Mouse (Mus musculus): ENCODE measurements around the gene Oaf. TPM values are rescaled to one million over a fixed set of nuclear protein-coding genes. Genes with fewer than 3 reads are reported as not detected.

The Oaf gene
- polyA plus RNA-seq, 1 experiment = 0.40 TPM

GRCm38 (mm10) chr9:43206022-43206390, 33.7 kb downstream of the Oaf start:
- Histone ChIP-seq H3K4me1 (ENCODE audit: control insufficient read depth, insufficient read depth, low read length) (no peaks in the 10 kb centered on the region), H3K27ac (ENCODE audit: insufficient read depth, low read depth, low read length) (no peak overlapping the region), H3K4me3 (ENCODE audit: insufficient read depth, low read length) (no peak overlapping the region)
- TF ChIP-seq POLR2A (IDR thresholded peaks at IDR 0.05; ENCODE audit: borderline replicate concordance, low read depth, low read length) (no peak), CTCF (IDR thresholded peaks at IDR 0.05; ENCODE audit: low read depth, low read length) (no peak)

GRCm38 (mm10) chr9:43205343-43206021, 34.2 kb downstream of the Oaf start:
- Histone ChIP-seq H3K4me1 (ENCODE audit: control insufficient read depth, insufficient read depth, low read length) (no peaks in the 10 kb centered on the region), H3K27ac (ENCODE audit: insufficient read depth, low read depth, low read length) (no peak overlapping the region), H3K4me3 (ENCODE audit: insufficient read depth, low read length) (no peak overlapping the region)
- TF ChIP-seq POLR2A (IDR thresholded peaks at IDR 0.05; ENCODE audit: borderline replicate concordance, low read depth, low read length) (no peak), CTCF (IDR thresholded peaks at IDR 0.05; ENCODE audit: low read depth, low read length) (no peak)

DNA sequence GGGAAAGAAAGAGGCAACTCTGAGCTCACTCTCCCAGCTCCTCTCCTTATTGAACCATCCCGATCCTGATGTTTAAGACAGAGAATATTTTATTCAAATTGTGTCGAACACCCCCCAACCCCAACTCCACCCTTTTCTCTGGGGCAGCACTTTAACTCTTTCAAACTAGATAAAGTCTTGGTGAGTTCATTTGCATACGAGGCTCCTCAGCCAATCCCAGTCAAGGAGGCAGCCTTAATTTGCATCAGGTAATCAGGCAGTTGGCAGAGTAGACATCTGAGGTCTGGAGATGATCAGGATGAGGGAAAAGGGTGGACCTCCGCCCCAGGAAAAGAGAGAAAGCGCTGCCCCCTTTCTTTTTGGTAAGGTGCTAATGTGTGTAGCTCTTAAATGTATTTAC, 39.5 kb downstream of the Oaf start:
- Histone ChIP-seq H3K4me1 (ENCODE audit: control insufficient read depth, insufficient read depth, low read length) (no peaks in the 10 kb centered on the region), H3K27ac (ENCODE audit: insufficient read depth, low read depth, low read length) (no peak overlapping the region), H3K4me3 (ENCODE audit: insufficient read depth, low read length) (no peak overlapping the region)
- TF ChIP-seq POLR2A (IDR thresholded peaks at IDR 0.05; ENCODE audit: borderline replicate concordance, low read depth, low read length) (no peak), CTCF (IDR thresholded peaks at IDR 0.05; ENCODE audit: low read depth, low read length) (no peak)

DNA sequence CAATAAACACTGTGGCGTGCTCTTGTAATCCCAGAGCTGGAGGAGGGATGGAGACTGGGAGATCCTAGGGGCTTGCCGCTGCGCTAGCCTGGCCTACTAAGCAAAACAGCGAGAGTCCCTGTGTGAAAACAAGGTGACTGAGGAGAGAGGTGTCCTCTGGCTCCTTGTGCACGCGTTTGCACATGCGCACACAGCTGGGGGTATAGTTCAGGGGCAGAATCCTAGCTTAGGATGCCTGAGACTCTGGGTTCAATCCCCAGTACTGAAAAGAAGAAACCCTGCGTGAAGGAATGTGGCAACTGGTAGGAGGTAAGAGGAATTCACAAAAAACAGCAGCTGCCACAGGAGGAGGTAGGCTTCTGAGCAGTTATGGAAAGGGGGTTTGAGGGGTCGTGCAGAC, 45.7 kb downstream of the Oaf start:
- TF ChIP-seq CTCF (IDR thresholded peaks at IDR 0.05; ENCODE audit: low read depth, low read length) (no peak), POLR2A (IDR thresholded peaks at IDR 0.05; ENCODE audit: borderline replicate concordance, low read depth, low read length) (no peak)
- Histone ChIP-seq H3K27ac (ENCODE audit: insufficient read depth, low read depth, low read length) (no peak overlapping the region), H3K4me3 (ENCODE audit: insufficient read depth, low read length) (no peak overlapping the region), H3K4me1 (ENCODE audit: control insufficient read depth, insufficient read depth, low read length) (no peaks in the 10 kb centered on the region)

GRCm38 (mm10) chr9:43191561-43191960, 48.1 kb downstream of the Oaf start:
- TF ChIP-seq POLR2A (IDR thresholded peaks at IDR 0.05; ENCODE audit: borderline replicate concordance, low read depth, low read length) = no peak
- no peak for TF ChIP-seq CTCF (IDR thresholded peaks at IDR 0.05; ENCODE audit: low read depth, low read length)
- Histone ChIP-seq H3K4me3 (ENCODE audit: insufficient read depth, low read length) (no peak overlapping the region), H3K4me1 (ENCODE audit: control insufficient read depth, insufficient read depth, low read length) (no peaks in the 10 kb centered on the region)

GRCm38 (mm10) chr9:43189021-43189356, 50.7 kb downstream of the Oaf start:
- H3K4me3 ChIP-seq (ENCODE audit: insufficient read depth, low read length) = no peak overlapping the region
- H3K4me1 ChIP-seq (ENCODE audit: control insufficient read depth, insufficient read depth, low read length) = no peaks in the 10 kb centered on the region
- no peak overlapping the region for H3K27ac ChIP-seq (ENCODE audit: insufficient read depth, low read depth, low read length)
- no peak for TF ChIP-seq CTCF (IDR thresholded peaks at IDR 0.05; ENCODE audit: low read depth, low read length)
- TF ChIP-seq POLR2A (IDR thresholded peaks at IDR 0.05; ENCODE audit: borderline replicate concordance, low read depth, low read length) = no peak

More at GRCm38 (mm10) chr9:43191561-43191960, 48.1 kb downstream of the Oaf start:
- H3K27ac ChIP-seq (ENCODE audit: insufficient read depth, low read depth, low read length) = no peak overlapping the region

- H3K27ac ChIP-seq (ENCODE audit: insufficient read depth, low read depth, low read length) = no peak overlapping the region
- H3K4me3 ChIP-seq (ENCODE audit: insufficient read depth, low read length) = no peak overlapping the region
- TF ChIP-seq POLR2A (IDR thresholded peaks at IDR 0.05; ENCODE audit: borderline replicate concordance, low read depth, low read length) (no peak), CTCF (IDR thresholded peaks at IDR 0.05; ENCODE audit: low read depth, low read length) (no peak)
- H3K4me1 ChIP-seq (ENCODE audit: control insufficient read depth, insufficient read depth, low read length) = no peaks in the 10 kb centered on the region
Measured at GRCm38 (mm10) chr9:43188309-43189020, 51.2 kb downstream of the Oaf start.

DNA sequence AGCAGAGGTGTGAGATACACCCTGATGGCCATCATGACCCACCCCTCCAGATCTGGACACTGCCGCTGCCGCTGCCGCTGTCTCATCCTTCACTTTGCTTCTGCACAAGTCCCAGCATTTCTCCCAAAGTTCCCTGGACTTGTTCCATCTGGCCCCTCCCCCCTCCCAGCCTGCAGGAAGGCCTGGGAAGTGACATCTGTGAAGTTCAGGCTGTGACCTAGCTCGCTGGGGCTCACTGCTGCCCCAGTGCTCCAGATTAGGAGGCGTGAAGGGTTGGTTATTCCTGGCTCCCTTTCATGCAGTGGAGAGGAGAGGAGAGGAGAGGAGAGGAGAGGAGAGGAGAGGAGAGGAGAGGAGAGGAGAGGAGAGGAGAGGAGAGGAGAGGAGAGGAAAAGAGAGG, 60.1 kb downstream of the Oaf start:
- TF ChIP-seq CTCF (IDR thresholded peaks at IDR 0.05; ENCODE audit: low read depth, low read length) (no peak), POLR2A (IDR thresholded peaks at IDR 0.05; ENCODE audit: borderline replicate concordance, low read depth, low read length) (no peak)
- Histone ChIP-seq H3K4me1 (ENCODE audit: control insufficient read depth, insufficient read depth, low read length) (no peaks in the 10 kb centered on the region), H3K27ac (ENCODE audit: insufficient read depth, low read depth, low read length) (no peak overlapping the region), H3K4me3 (ENCODE audit: insufficient read depth, low read length) (no peak overlapping the region)

GRCm38 (mm10) chr9:43178172-43178571, 61.5 kb downstream of the Oaf start:
- Histone ChIP-seq H3K4me3 (ENCODE audit: insufficient read depth, low read length) (no peak overlapping the region), H3K27ac (ENCODE audit: insufficient read depth, low read depth, low read length) (no peak overlapping the region), H3K4me1 (ENCODE audit: control insufficient read depth, insufficient read depth, low read length) (no peaks in the 10 kb centered on the region)
- TF ChIP-seq CTCF (IDR thresholded peaks at IDR 0.05; ENCODE audit: low read depth, low read length) (no peak), POLR2A (IDR thresholded peaks at IDR 0.05; ENCODE audit: borderline replicate concordance, low read depth, low read length) (no peak)

Other genes with a start within 250 kb of the Oaf start
- gene Arhgef12, start 132.7 kb downstream of the Oaf start, polyA plus RNA-seq (2012; ENCODE audit: insufficient read depth, insufficient read length, missing spikeins) = 6.8 and 8.6 TPM in 2 replicates
- not detected in 2 replicates for gene Tmem136, start 123.3 kb downstream of the Oaf start, polyA plus RNA-seq (2012; ENCODE audit: insufficient read depth, insufficient read length, missing spikeins)
- not detected in 2 replicates for gene Pou2f3, start 29.5 kb downstream of the Oaf start, polyA plus RNA-seq (2012; ENCODE audit: insufficient read depth, insufficient read length, missing spikeins)
- gene Trim29, start 70.9 kb upstream of the Oaf start, polyA plus RNA-seq (2012; ENCODE audit: insufficient read depth, insufficient read length, missing spikeins) = not detected in 2 replicates